Comparison of ENCODE assay signal across 26 mouse cellular contexts in the genomic region with DNA sequence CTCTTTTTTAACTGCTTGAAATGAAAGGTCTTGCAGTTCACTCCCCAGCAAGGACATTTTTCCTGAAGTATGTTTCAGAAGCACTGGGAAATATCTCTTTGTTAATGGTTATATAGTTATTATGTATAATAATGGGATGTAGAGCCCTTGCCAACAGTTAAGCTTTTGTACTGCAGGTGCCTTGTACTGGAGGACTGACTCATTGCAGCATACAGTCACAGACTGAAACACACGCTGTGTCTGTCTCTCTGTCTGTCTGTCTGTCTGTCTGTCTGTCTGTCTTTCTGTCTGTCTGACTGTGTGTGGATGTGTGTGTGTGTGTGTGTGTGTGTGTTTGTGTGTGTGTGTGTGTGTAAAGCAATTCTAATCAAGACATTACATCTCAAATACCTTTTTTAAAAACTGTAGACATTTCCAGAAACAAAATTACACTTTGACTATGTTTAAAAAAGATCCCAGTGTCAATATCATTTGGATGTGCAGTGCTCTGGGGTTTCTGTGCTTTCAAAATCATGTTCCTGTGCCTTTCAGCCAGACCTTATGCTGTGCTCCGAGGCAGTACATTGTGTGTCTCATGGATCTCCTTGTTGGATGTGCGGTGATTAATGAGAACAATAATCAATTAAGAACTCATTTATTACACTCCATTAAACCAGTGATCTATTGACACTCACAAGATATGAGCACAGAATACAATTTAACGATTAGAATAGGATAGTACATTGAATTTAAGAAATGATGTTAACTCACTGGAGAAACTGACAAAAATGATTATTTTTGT.
A peak's percentile ranks its signal among the peaks of the same experiment; 100 is the strongest.
DNase-seq lines count a peak whose midpoint lies in the region; ATAC-seq and TF ChIP-seq lines count a peak whose summit lies in the region.
"Had no signal": no experiment of that assay in that cellular context is flagged by ENCODE, and none has a peak within 500 bp of the region (broad histone marks: within the 10 kb centered on the region; RNA-seq: fewer than 3 reads in every experiment).

No protein-coding gene starts in this region.

- H3K9me3 ChIP-seq in hindbrain, embryonic 11.5 days (ENCODE audit: control insufficient read depth, low read length) = no peaks in the 10 kb centered on the region
- no peaks in the 10 kb centered on the region for H3K9me3 ChIP-seq in hindbrain, postnatal 0 days (ENCODE audit: low read length)
- H3K9me3 ChIP-seq in hindbrain, embryonic 13.5 days = no peaks in the 10 kb centered on the region
- no peaks in the 10 kb centered on the region for H3K9me3 ChIP-seq in neural tube, embryonic 14.5 days (ENCODE audit: control insufficient read depth, low read length)
- H3K9me3 ChIP-seq: heart, embryonic 10.5 days; heart, embryonic 15.5 days; limb, embryonic 10.5 days; limb, embryonic 15.5 days; liver, embryonic 13.5 days had no signal

- no peaks in the 10 kb centered on the region for H3K4me1 ChIP-seq in hindbrain, embryonic 11.5 days (replicated peaks; ENCODE audit: control insufficient read depth, insufficient read depth, low read length)
- H3K4me1 ChIP-seq in hindbrain, postnatal 0 days (ENCODE audit: insufficient read depth, low read length) = no peaks in the 10 kb centered on the region
- 0 out of 2 replicates have a peak, but pooled peaks cover 3% of the 10 kb centered on the region for H3K4me1 ChIP-seq in hindbrain, embryonic 13.5 days (replicated peaks)
- H3K4me1 ChIP-seq in neural tube, embryonic 14.5 days (ENCODE audit: control insufficient read depth, insufficient read depth, low read length) = 0 out of 2 replicates have a peak, but pooled peaks cover 3% of the 10 kb centered on the region
- H3K4me1 ChIP-seq: heart, embryonic 10.5 days; heart, embryonic 15.5 days; limb, embryonic 10.5 days; limb, embryonic 15.5 days; liver, embryonic 13.5 days had no signal

- WGBS in hindbrain, embryonic 11.5 days = 68% methylated on average over 4 of the region's 4 CpGs
- 49% methylated on average over 4 of the region's 4 CpGs for WGBS in hindbrain, postnatal 0 days
- WGBS in hindbrain, embryonic 13.5 days = 46% methylated on average over 4 of the region's 4 CpGs
- 48% methylated on average over 4 of the region's 4 CpGs for WGBS in neural tube, embryonic 14.5 days

- H3K4me3 ChIP-seq in hindbrain, embryonic 11.5 days (ENCODE audit: low read depth, low read length) = no peak overlapping the region
- no peak overlapping the region for H3K4me3 ChIP-seq in hindbrain, postnatal 0 days (ENCODE audit: low read length)
- H3K4me3 ChIP-seq in hindbrain, embryonic 13.5 days = no peak overlapping the region
- H3K4me3 ChIP-seq in neural tube, embryonic 14.5 days (ENCODE audit: low read depth, low read length) = no peak overlapping the region
- H3K4me3 ChIP-seq: erythroblast, embryonic 14.5 days; heart, embryonic 10.5 days; heart, embryonic 15.5 days; limb, embryonic 10.5 days; limb, embryonic 15.5 days; liver, embryonic 13.5 days had no signal

- no peak for DNase-seq in hindbrain, embryonic 11.5 days (ENCODE audit: low spot score)
- DNase-seq in hindbrain, postnatal 0 days (ENCODE audit: low spot score) = no peak
- DNase-seq in brain, embryonic 14.5 days (ENCODE audit: low read depth) = peak; percentile 24
- no peak for DNase-seq in cerebellum, postnatal 25 days
- DNase-seq: adrenal gland, postnatal 25 days; B cell, adult 2 months; cerebellum, adult 18-20 months; cerebellum, postnatal 10 days; gastrocnemius, postnatal 25 days; heart, adult 11 months; kidney, adult 9 months; kidney, postnatal 14 days; layer of hippocampus, adult 9-11 months; liver, embryonic 13.5 days; lung, adult 2 months; lung, postnatal 10 days; right cerebral cortex, postnatal 14 days had no signal

- no peak for TF ChIP-seq CTCF in hindbrain, postnatal 0 days (IDR thresholded peaks at IDR 0.05; ENCODE audit: low read depth)
- no peak for TF ChIP-seq CTCF in brain, embryonic 14.5 days (IDR thresholded peaks at IDR 0.05; ENCODE audit: borderline replicate concordance, extremely low read depth, insufficient read depth, insufficient read length)

- H3K9ac ChIP-seq in hindbrain, embryonic 11.5 days (ENCODE audit: low read depth, low read length) = no peak overlapping the region
- H3K9ac ChIP-seq in hindbrain, postnatal 0 days (replicated peaks; ENCODE audit: low read length) = no peak overlapping the region
- H3K9ac ChIP-seq in hindbrain, embryonic 13.5 days = no peak overlapping the region
- H3K9ac ChIP-seq in neural tube, embryonic 14.5 days (replicated peaks; ENCODE audit: low read depth, low read length) = no peak overlapping the region
- H3K9ac ChIP-seq: heart, embryonic 15.5 days; limb, embryonic 15.5 days; liver, embryonic 13.5 days had no signal

- no peaks in the 10 kb centered on the region for H3K36me3 ChIP-seq in hindbrain, embryonic 11.5 days (ENCODE audit: control insufficient read depth, insufficient read depth, low read length)
- H3K36me3 ChIP-seq in hindbrain, postnatal 0 days (ENCODE audit: insufficient read depth, low read length) = no peaks in the 10 kb centered on the region
- H3K36me3 ChIP-seq in hindbrain, embryonic 13.5 days = no peaks in the 10 kb centered on the region
- no peaks in the 10 kb centered on the region for H3K36me3 ChIP-seq in neural tube, embryonic 14.5 days (ENCODE audit: control insufficient read depth, insufficient read depth, low read length)
- H3K36me3 ChIP-seq: heart, embryonic 10.5 days; heart, embryonic 15.5 days; limb, embryonic 10.5 days; limb, embryonic 15.5 days; liver, embryonic 13.5 days had no signal

- ATAC-seq in hindbrain, embryonic 11.5 days (ENCODE audit: low FRiP score) = peak; percentile 54; the same call in 1 of the 2 replicates
- ATAC-seq in hindbrain, postnatal 0 days = no peak
- ATAC-seq in hindbrain, embryonic 13.5 days (ENCODE audit: low FRiP score) = peak; percentile 73
- ATAC-seq in neural tube, embryonic 14.5 days (ENCODE audit: low read depth) = peak; percentile 75
- ATAC-seq: intestine, postnatal 0 days had no signal

- no peak overlapping the region for H3K27ac ChIP-seq in hindbrain, embryonic 11.5 days (ENCODE audit: low read depth, low read length)
- no peak overlapping the region for H3K27ac ChIP-seq in hindbrain, postnatal 0 days
- no peak overlapping the region for H3K27ac ChIP-seq in hindbrain, embryonic 13.5 days
- H3K27ac ChIP-seq in neural tube, embryonic 14.5 days (ENCODE audit: low read depth, low read length) = no peak overlapping the region
- H3K27ac ChIP-seq: heart, embryonic 10.5 days; heart, embryonic 15.5 days; limb, embryonic 10.5 days; limb, embryonic 15.5 days; liver, embryonic 13.5 days had no signal

- no peak overlapping the region for H3K4me2 ChIP-seq in hindbrain, embryonic 11.5 days (replicated peaks; ENCODE audit: low read depth, low read length)
- H3K4me2 ChIP-seq in hindbrain, postnatal 0 days (ENCODE audit: low read depth, low read length) = no peak overlapping the region
- no peak overlapping the region for H3K4me2 ChIP-seq in hindbrain, embryonic 13.5 days
- H3K4me2 ChIP-seq in neural tube, embryonic 14.5 days (ENCODE audit: low read depth, low read length) = no peak overlapping the region
- H3K4me2 ChIP-seq: heart, embryonic 15.5 days; limb, embryonic 15.5 days; liver, embryonic 13.5 days; midbrain, embryonic 11.5 days had no signal

- H3K27me3 ChIP-seq in hindbrain, embryonic 11.5 days (ENCODE audit: control insufficient read depth, insufficient read depth, low read length) = no peaks in the 10 kb centered on the region
- H3K27me3 ChIP-seq in hindbrain, postnatal 0 days (ENCODE audit: insufficient read depth, low read length) = no peaks in the 10 kb centered on the region
- no peaks in the 10 kb centered on the region for H3K27me3 ChIP-seq in hindbrain, embryonic 13.5 days
- no peaks in the 10 kb centered on the region for H3K27me3 ChIP-seq in neural tube, embryonic 14.5 days (ENCODE audit: control insufficient read depth, insufficient read depth, low read length)
- H3K27me3 ChIP-seq: heart, embryonic 15.5 days; limb, embryonic 15.5 days; liver, embryonic 13.5 days had no signal

- no peak for TF ChIP-seq POLR2A in brain, embryonic 14.5 days (IDR thresholded peaks at IDR 0.05; ENCODE audit: borderline replicate concordance, extremely low read depth, insufficient read depth, insufficient read length, poor library complexity, severe bottlenecking)
